Mouse (Mus musculus) E14TG2a.4 (cell line): ENCODE data around the gene Nodal.

Experiments used
- CTCF ChIP-seq: conservative IDR thresholded peaks from 2 replicates; pipeline ENCODE4 v1.5.1; 2014; ENCODE audit warnings: low read length
- NANOG ChIP-seq: IDR thresholded peaks from 2 replicates; pipeline ENCODE4 v1.6.1; 2014; ENCODE audit warnings: borderline replicate concordance, low read length, mixed read lengths

DNA sequence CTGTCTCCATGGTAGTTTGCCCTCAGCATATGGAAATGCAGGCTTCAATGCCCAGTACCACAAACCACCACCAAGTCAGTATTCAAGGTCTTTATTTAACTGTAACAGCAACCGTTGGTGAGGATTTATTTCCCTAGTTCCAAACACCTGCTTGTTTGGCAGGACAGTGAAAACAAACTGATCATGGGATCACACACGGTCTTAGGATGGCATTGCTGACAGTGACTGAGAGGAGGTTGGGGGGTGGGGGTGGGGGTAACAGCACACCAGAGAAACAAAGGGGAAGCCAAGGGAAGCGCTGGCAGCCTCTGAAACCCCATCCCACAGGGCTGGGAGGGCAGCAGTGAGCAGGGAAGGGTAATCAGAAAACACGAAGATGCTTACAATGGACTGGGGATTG is 10.6 kb downstream of the Nodal start:
- no peak for TF ChIP-seq CTCF
- TF ChIP-seq NANOG, result no peak
